10 mouse cellular contexts compared by ENCODE assay signal in the genomic region with DNA sequence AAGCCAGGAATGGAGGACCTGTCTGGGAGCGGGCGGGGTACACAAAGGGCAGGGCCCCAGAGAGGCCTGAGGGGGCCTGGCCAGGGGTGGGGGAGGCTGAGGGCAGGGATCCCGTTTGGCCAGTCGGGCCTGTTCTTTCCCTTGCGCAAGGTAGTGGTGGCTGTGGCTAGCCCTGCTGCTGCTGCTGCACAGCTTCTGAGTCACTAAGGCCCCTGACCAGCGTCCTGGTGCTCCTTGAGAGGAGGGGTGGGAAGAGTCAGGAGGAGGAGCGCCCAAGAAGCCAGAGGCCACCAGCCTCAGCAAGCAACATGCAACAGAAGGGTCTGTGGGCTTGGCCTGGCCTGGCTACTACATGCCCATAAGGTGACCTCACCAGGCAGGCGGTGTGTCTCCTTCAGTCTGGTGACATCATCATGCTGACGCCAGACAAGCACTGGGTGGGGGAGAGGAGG. TPM values are rescaled to one million over a fixed set of nuclear protein-coding genes. Genes with fewer than 3 reads are reported as not detected.
A peak's percentile ranks its signal among the peaks of the same experiment; 100 is the strongest.
DNase-seq lines count a peak whose midpoint lies in the region; ATAC-seq and TF ChIP-seq lines count a peak whose summit lies in the region.
"Had no signal": no experiment of that assay in that cellular context is flagged by ENCODE, and none has a peak within 500 bp of the region (broad histone marks: within the 10 kb centered on the region; RNA-seq: fewer than 3 reads in every experiment).

No protein-coding gene starts in this region.

- peaks cover 45% of the 10 kb centered on the region for H3K27me3 ChIP-seq in hindbrain, embryonic 10.5 days (ENCODE audit: insufficient read depth, poor library complexity, severe bottlenecking)
- H3K27me3 ChIP-seq in hindbrain, embryonic 13.5 days, result 0 out of 2 replicates have a peak, but pooled peaks cover 27% of the 10 kb centered on the region
- H3K27me3 ChIP-seq in ES-Bruce4 (ENCODE audit: control insufficient read depth, insufficient read depth, low read length, poor library complexity, severe bottlenecking), result no peaks in the 10 kb centered on the region
- H3K27me3 ChIP-seq in liver, embryonic 13.5 days, result peaks cover 29% of the 10 kb centered on the region
- no peaks in the 10 kb centered on the region for H3K27me3 ChIP-seq in myocyte (ENCODE audit: control insufficient read depth, insufficient read depth, insufficient read length)
- H3K27me3 ChIP-seq in cerebellum, adult 2 months (ENCODE audit: control insufficient read depth, insufficient read depth, low read length), result no peaks in the 10 kb centered on the region

- no peak overlapping the region for H3K9ac ChIP-seq in hindbrain, embryonic 13.5 days
- H3K9ac ChIP-seq in ES-Bruce4 (ENCODE audit: low read depth, poor library complexity, severe bottlenecking), result no peak overlapping the region
- H3K9ac ChIP-seq in liver, embryonic 13.5 days, result no peak overlapping the region

- TF ChIP-seq POLR2A in ES-Bruce4 (IDR thresholded peaks at IDR 0.05; ENCODE audit: insufficient read depth, low read length) (no peak), myocyte (IDR thresholded peaks at IDR 0.05; ENCODE audit: insufficient read length, low read depth) (peak; percentile 71)
- TF ChIP-seq POLR2A in cerebellum, adult 2 months (IDR thresholded peaks at IDR 0.05; ENCODE audit: borderline replicate concordance, insufficient read depth, low read length), result no peak

- no peaks in the 10 kb centered on the region for H3K79me2 ChIP-seq in myocyte (ENCODE audit: control insufficient read depth, insufficient read depth)

- DNase-seq in hindbrain, embryonic 10.5 days (ENCODE audit: low spot score), result no peak
- DNase-seq in liver, embryonic 13.5 days, result no peak
- no peak for DNase-seq in cerebellum, adult 2 months
- no peak for DNase-seq in cerebellum, adult 8-10 months
- DNase-seq: cerebellum, postnatal 14 days had no signal

- no peak overlapping the region for H3K4me3 ChIP-seq in hindbrain, embryonic 10.5 days
- H3K4me3 ChIP-seq in hindbrain, embryonic 13.5 days, result no peak overlapping the region
- 0 out of 2 replicates have a peak overlapping the region, but pooled peaks have one; percentile 4 for H3K4me3 ChIP-seq in ES-Bruce4 (ENCODE audit: low read depth, low read length)
- H3K4me3 ChIP-seq in liver, embryonic 13.5 days (replicated peaks), result no peak overlapping the region
- H3K4me3 ChIP-seq in myocyte, result no peak overlapping the region
- no peak overlapping the region for H3K4me3 ChIP-seq in cerebellum, adult 2 months (replicated peaks; ENCODE audit: insufficient read depth, low read depth, low read length)

- H3K4me2 ChIP-seq in hindbrain, embryonic 13.5 days, result no peak overlapping the region
- H3K4me2 ChIP-seq in liver, embryonic 13.5 days, result no peak overlapping the region
- H3K4me2 ChIP-seq in myocyte (ENCODE audit: low read depth), result peak overlapping the region; percentile 47

- peak; percentile 64; the same call in 1 of the 2 replicates for TF ChIP-seq EP300 in ES-Bruce4 (IDR thresholded peaks at IDR 0.05; ENCODE audit: insufficient read depth, low read depth, low read length)

- H3K9me3 ChIP-seq in hindbrain, embryonic 10.5 days, result no peaks in the 10 kb centered on the region
- H3K9me3 ChIP-seq in hindbrain, embryonic 13.5 days, result no peaks in the 10 kb centered on the region
- H3K9me3 ChIP-seq in ES-Bruce4 (replicated peaks; ENCODE audit: control insufficient read depth, insufficient read depth, low read length, poor library complexity, severe bottlenecking), result no peaks in the 10 kb centered on the region
- no peaks in the 10 kb centered on the region for H3K9me3 ChIP-seq in liver, embryonic 13.5 days (replicated peaks)

- 44% methylated on average over 9 of the region's 9 CpGs for WGBS in hindbrain, embryonic 10.5 days
- 58% methylated on average over 9 of the region's 9 CpGs for WGBS in hindbrain, embryonic 13.5 days
- WGBS in liver, embryonic 13.5 days (ENCODE audit: insufficient replicate concordance), result 39% methylated on average over 9 of the region's 9 CpGs
- WGBS in cerebellum, adult 2 months, result 59% methylated on average over 9 of the region's 9 CpGs

- peak overlapping the region; percentile 31 for H3K27ac ChIP-seq in hindbrain, embryonic 10.5 days
- no peak overlapping the region for H3K27ac ChIP-seq in hindbrain, embryonic 13.5 days
- H3K27ac ChIP-seq in ES-Bruce4 (ENCODE audit: insufficient read depth, low read length), result peak overlapping the region; percentile 9; the same call in 1 of the 2 replicates
- H3K27ac ChIP-seq in liver, embryonic 13.5 days, result no peak overlapping the region
- no peak overlapping the region for H3K27ac ChIP-seq in cerebellum, adult 2 months (ENCODE audit: insufficient read depth, low read length)

- ATAC-seq in hindbrain, embryonic 13.5 days (ENCODE audit: low FRiP score), result no peak
- peak; percentile 40; the same call in 1 of the 2 replicates for ATAC-seq in liver, embryonic 13.5 days (ENCODE audit: low read depth)
- ATAC-seq in CD4-positive, CD25-positive, alpha-beta regulatory T cell, adult 4 months, result no peak
- ATAC-seq: forebrain, embryonic 16.5 days had no signal

- peaks cover 47% of the 10 kb centered on the region for H3K4me1 ChIP-seq in hindbrain, embryonic 10.5 days (replicated peaks)
- peaks cover 12% of the 10 kb centered on the region for H3K4me1 ChIP-seq in hindbrain, embryonic 13.5 days (replicated peaks)
- peaks cover 20% of the 10 kb centered on the region for H3K4me1 ChIP-seq in ES-Bruce4 (ENCODE audit: control insufficient read depth, insufficient read depth, low read length)
- H3K4me1 ChIP-seq in liver, embryonic 13.5 days (replicated peaks), result peaks cover 23% of the 10 kb centered on the region
- H3K4me1 ChIP-seq in cerebellum, adult 2 months (ENCODE audit: control insufficient read depth, insufficient read depth, low read length), result peaks cover 9% of the 10 kb centered on the region

- H3K36me3 ChIP-seq in hindbrain, embryonic 10.5 days, result no peaks in the 10 kb centered on the region
- H3K36me3 ChIP-seq in hindbrain, embryonic 13.5 days, result no peaks in the 10 kb centered on the region
- no peaks in the 10 kb centered on the region for H3K36me3 ChIP-seq in ES-Bruce4 (ENCODE audit: control insufficient read depth, insufficient read depth, low read length, poor library complexity, severe bottlenecking)
- no peaks in the 10 kb centered on the region for H3K36me3 ChIP-seq in liver, embryonic 13.5 days
- no peaks in the 10 kb centered on the region for H3K36me3 ChIP-seq in myocyte (ENCODE audit: control insufficient read depth, insufficient read depth)

- H3ac ChIP-seq in myocyte (ENCODE audit: control insufficient read depth, insufficient read length), result no peak overlapping the region

- no peak for TF ChIP-seq CTCF in ES-Bruce4 (IDR thresholded peaks at IDR 0.05; ENCODE audit: low read depth, low read length)
- no peak for TF ChIP-seq CTCF in cerebellum, adult 2 months (IDR thresholded peaks at IDR 0.05; ENCODE audit: borderline replicate concordance, insufficient read depth, low read depth, low read length)

RNA-seq across cellular contexts. Expression of gene Nectin4, which starts 5.8 kb away (rescaled TPM):
- 1.5 and 1.7 TPM in 2 replicates for polyA plus RNA-seq in hindbrain, embryonic 10.5 days (2016; fragmentation: Nextera tagmentation; extraction: Ambion mirVana)
- polyA plus RNA-seq in hindbrain, embryonic 13.5 days (2015; fragmentation: Nextera tagmentation; extraction: Ambion mirVana), result 1.4 and 1.7 TPM in 2 replicates
- polyA plus RNA-seq in ES-Bruce4 (2011; ENCODE audit: insufficient read depth, insufficient read length, low read depth, missing spikeins), result 4.3 and 4.6 TPM in 2 replicates
- 0.08 and 0.14 TPM in 2 replicates for polyA plus RNA-seq in liver, embryonic 13.5 days (2015; fragmentation: Nextera tagmentation; extraction: Ambion mirVana)
- 0.08 TPM for polyA plus RNA-seq in myocyte (2012; fragmentation: generic; extraction: Trizol)
- polyA plus RNA-seq in cerebellum, adult 2 months (2012; rRNA removed), result 11.9 and 12.5 TPM in 2 replicates
- under 1 TPM in 1 of 2 experiments, not detected in 1; 0.12 TPM for polyA plus RNA-seq in CD4-positive, CD25-positive, alpha-beta regulatory T cell, adult 4 months (2017; shearing (Covaris generic))

RNA-seq across cellular contexts. Expression of gene Arhgap30, which starts 13.1 kb away (rescaled TPM):
- 0.82 and 0.98 TPM in 2 replicates for polyA plus RNA-seq in hindbrain, embryonic 10.5 days (2016; fragmentation: Nextera tagmentation; extraction: Ambion mirVana)
- polyA plus RNA-seq in hindbrain, embryonic 13.5 days (2015; fragmentation: Nextera tagmentation; extraction: Ambion mirVana), result 1.00 and 1.0 TPM in 2 replicates
- polyA plus RNA-seq in ES-Bruce4 (2011; ENCODE audit: insufficient read depth, insufficient read length, low read depth, missing spikeins) (0.78 and 1.1 TPM in 2 replicates), myocyte (2012; fragmentation: generic; extraction: Trizol) (0.02 TPM)
- 3.3 and 3.8 TPM in 2 replicates for polyA plus RNA-seq in liver, embryonic 13.5 days (2015; fragmentation: Nextera tagmentation; extraction: Ambion mirVana)
- polyA plus RNA-seq in cerebellum, adult 2 months (2012; rRNA removed), result 0.65 and 0.68 TPM in 2 replicates
- 10 to 100 TPM; 74.7 to 90.4 TPM for polyA plus RNA-seq in CD4-positive, CD25-positive, alpha-beta regulatory T cell, adult 4 months (2017; shearing (Covaris generic))

RNA-seq across cellular contexts. Expression of gene Klhdc9, which starts 15.1 kb away (rescaled TPM):
- polyA plus RNA-seq in hindbrain, embryonic 10.5 days (2016; fragmentation: Nextera tagmentation; extraction: Ambion mirVana), result 2.1 and 2.5 TPM in 2 replicates
- 2.8 and 3.3 TPM in 2 replicates for polyA plus RNA-seq in hindbrain, embryonic 13.5 days (2015; fragmentation: Nextera tagmentation; extraction: Ambion mirVana)
- polyA plus RNA-seq in ES-Bruce4 (2011; ENCODE audit: insufficient read depth, insufficient read length, low read depth, missing spikeins), result 0.52 and 0.73 TPM in 2 replicates
- polyA plus RNA-seq in liver, embryonic 13.5 days (2015; fragmentation: Nextera tagmentation; extraction: Ambion mirVana), result 0.13 and 0.18 TPM in 2 replicates
- polyA plus RNA-seq in myocyte (2012; fragmentation: generic; extraction: Trizol), result not detected
- polyA plus RNA-seq in cerebellum, adult 2 months (2012; rRNA removed), result 7.9 and 8.2 TPM in 2 replicates
- under 1 TPM; 0.36 to 0.72 TPM for polyA plus RNA-seq in CD4-positive, CD25-positive, alpha-beta regulatory T cell, adult 4 months (2017; shearing (Covaris generic))

RNA-seq across cellular contexts. Expression of gene Pfdn2, which starts 30.2 kb away (rescaled TPM):
- polyA plus RNA-seq in hindbrain, embryonic 10.5 days (2016; fragmentation: Nextera tagmentation; extraction: Ambion mirVana), result 130 and 147 TPM in 2 replicates
- 164 and 169 TPM in 2 replicates for polyA plus RNA-seq in hindbrain, embryonic 13.5 days (2015; fragmentation: Nextera tagmentation; extraction: Ambion mirVana)
- polyA plus RNA-seq in ES-Bruce4 (2011; ENCODE audit: insufficient read depth, insufficient read length, low read depth, missing spikeins) (177 and 182 TPM in 2 replicates), myocyte (2012; fragmentation: generic; extraction: Trizol) (111 TPM)
- 60.9 and 66.8 TPM in 2 replicates for polyA plus RNA-seq in liver, embryonic 13.5 days (2015; fragmentation: Nextera tagmentation; extraction: Ambion mirVana)
- polyA plus RNA-seq in cerebellum, adult 2 months (2012; rRNA removed), result 129 and 135 TPM in 2 replicates
- polyA plus RNA-seq in CD4-positive, CD25-positive, alpha-beta regulatory T cell, adult 4 months (2017; shearing (Covaris generic)), result 10 to 100 TPM; 69.6 to 75.8 TPM

RNA-seq across cellular contexts. Expression of gene Nit1, which starts 30.2 kb away (rescaled TPM):
- polyA plus RNA-seq in hindbrain, embryonic 10.5 days (2016; fragmentation: Nextera tagmentation; extraction: Ambion mirVana), result 39.6 and 46.0 TPM in 2 replicates
- polyA plus RNA-seq in hindbrain, embryonic 13.5 days (2015; fragmentation: Nextera tagmentation; extraction: Ambion mirVana), result 54.8 and 59.7 TPM in 2 replicates
- polyA plus RNA-seq in ES-Bruce4 (2011; ENCODE audit: insufficient read depth, insufficient read length, low read depth, missing spikeins) (42.9 and 52.0 TPM in 2 replicates), myocyte (2012; fragmentation: generic; extraction: Trizol) (31.8 TPM)
- 24.1 and 29.1 TPM in 2 replicates for polyA plus RNA-seq in liver, embryonic 13.5 days (2015; fragmentation: Nextera tagmentation; extraction: Ambion mirVana)
- polyA plus RNA-seq in cerebellum, adult 2 months (2012; rRNA removed), result 68.2 TPM in 2 replicates
- polyA plus RNA-seq in CD4-positive, CD25-positive, alpha-beta regulatory T cell, adult 4 months (2017; shearing (Covaris generic)), result 10 to 100 TPM; 31.7 to 40.3 TPM

Comparison
In these comparisons a context has a peak if more than half of its experiments do, and no peak if none do; other contexts are left out.
1. H3K27ac ChIP-seq: peak in hindbrain, embryonic 10.5 days (single experiment) and ES-Bruce4 (single experiment); none in hindbrain, embryonic 13.5 days (single experiment), liver, embryonic 13.5 days (single experiment) and cerebellum, adult 2 months (single experiment).
2. RNA of gene Arhgap30, which starts 13.1 kb away (polyA plus RNA-seq): 74.7 to 90.4 TPM in CD4-positive, CD25-positive, alpha-beta regulatory T cell, adult 4 months; 3.3 to 3.8 TPM in liver, embryonic 13.5 days, 1.00 to 1.0 TPM in hindbrain, embryonic 13.5 days, 0.82 to 0.98 TPM in hindbrain, embryonic 10.5 days, 0.78 to 1.1 TPM in ES-Bruce4, 0.65 to 0.68 TPM in cerebellum, adult 2 months and 0.02 TPM in myocyte (single experiment); every median in the first group is over 10 times any median in the second.